ENCODE assay signal across 8 mouse cellular contexts in genomic region chr13:52981441-52982281, GRCm38 (mm10). TPM values are rescaled to one million over a fixed set of nuclear protein-coding genes. Genes with fewer than 3 reads are reported as not detected.
DNase-seq lines count a peak whose midpoint lies in the region; ATAC-seq lines count a peak whose summit lies in the region.

No protein-coding gene starts in this region.

- H3K9ac ChIP-seq in hindbrain, embryonic 15.5 days, result peak overlapping the region; percentile 59

- intact Hi-C loops in left cerebral cortex, postnatal 25 days (cut with DNase I), result loop anchor here (1.0 to 5.0 kb wide), 5 partner anchors 52 to 323 kb away; partner anchors contain the start of gene Auh

- H3K4me2 ChIP-seq in hindbrain, embryonic 15.5 days, result peak overlapping the region; percentile 96

- no peaks in the 10 kb centered on the region for H3K27me3 ChIP-seq in hindbrain, embryonic 15.5 days
- peaks cover 25% of the 10 kb centered on the region for H3K27me3 ChIP-seq in megakaryocyte, embryonic 14.5 days (replicated peaks)

- no peaks in the 10 kb centered on the region for H3K36me3 ChIP-seq in hindbrain, embryonic 15.5 days
- peaks cover 12% of the 10 kb centered on the region for H3K36me3 ChIP-seq in megakaryocyte, embryonic 14.5 days (replicated peaks; ENCODE audit: low read length)

- peak; percentile 62 for DNase-seq in CD4-positive, CD25-positive, alpha-beta regulatory T cell, adult 2 months (ENCODE audit: low read depth, low spot score)
- DNase-seq in cerebellum, adult 8-10 months, result peak; percentile 59
- DNase-seq in frontal cortex, postnatal 25 days (ENCODE audit: low spot score in 2 of 2), result peak; percentile 18 to 26
- peak; percentile 51 to 80 for DNase-seq in left cerebral cortex, postnatal 25 days (ENCODE audit: low spot score in 2 of 2)
- DNase-seq in right cerebral cortex, postnatal 25 days, result peak; percentile 55

- no peaks in the 10 kb centered on the region for H3K9me3 ChIP-seq in hindbrain, embryonic 15.5 days
- no peaks in the 10 kb centered on the region for H3K9me3 ChIP-seq in megakaryocyte, embryonic 14.5 days

- peak overlapping the region; percentile 78 for H3K27ac ChIP-seq in hindbrain, embryonic 15.5 days (replicated peaks)

- peak overlapping the region; percentile 83 for H3K4me3 ChIP-seq in hindbrain, embryonic 15.5 days
- H3K4me3 ChIP-seq in megakaryocyte, embryonic 14.5 days (replicated peaks), result peak overlapping the region; percentile 96

- no peak for ATAC-seq in CD4-positive, CD25-positive, alpha-beta regulatory T cell, adult 4 months
- ATAC-seq in hindbrain, embryonic 15.5 days (ENCODE audit: low FRiP score, low read depth), result no peak

- 1% methylated on average over 51 of the region's 51 CpGs for WGBS in hindbrain, embryonic 15.5 days

- peaks cover 22% of the 10 kb centered on the region for H3K4me1 ChIP-seq in hindbrain, embryonic 15.5 days (replicated peaks)
- peaks cover 73% of the 10 kb centered on the region for H3K4me1 ChIP-seq in megakaryocyte, embryonic 14.5 days

RNA-seq across cellular contexts. Expression of gene Nfil3, which starts 0.8 kb away (rescaled TPM):
- 1 to 10 TPM; 1.7 to 3.7 TPM for polyA plus RNA-seq in CD4-positive, CD25-positive, alpha-beta regulatory T cell, adult 4 months (2017; shearing (Covaris generic))
- polyA plus RNA-seq in hindbrain, embryonic 15.5 days (2015; fragmentation: Nextera tagmentation; extraction: Ambion mirVana), result 43.6 and 48.0 TPM in 2 replicates
- total RNA-seq in left cerebral cortex, postnatal 25 days (2021), result 10 to 100 TPM; 14.4 to 20.8 TPM
- 15.6 and 17.5 TPM in 2 replicates for polyA plus RNA-seq in megakaryocyte, embryonic 14.5 days (2012; ENCODE audit: insufficient read depth, low replicate concordance)

RNA-seq across cellular contexts. Expression of gene Auh, which starts 52.2 kb away (rescaled TPM):
- polyA plus RNA-seq in CD4-positive, CD25-positive, alpha-beta regulatory T cell, adult 4 months (2017; shearing (Covaris generic)), result 10 to 100 TPM; 32.7 to 47.4 TPM
- 60.1 and 67.5 TPM in 2 replicates for polyA plus RNA-seq in hindbrain, embryonic 15.5 days (2015; fragmentation: Nextera tagmentation; extraction: Ambion mirVana)
- 10 to 100 TPM; 85.3 to 93.5 TPM for total RNA-seq in left cerebral cortex, postnatal 25 days (2021)
- 3.4 and 30.9 TPM in 2 replicates for polyA plus RNA-seq in megakaryocyte, embryonic 14.5 days (2012; ENCODE audit: insufficient read depth, low replicate concordance)
